Mouse (Mus musculus) right cerebral cortex, adult 2 months (tissue): ENCODE data around the gene Mis12.

Experiments
- DNase-seq, 2 experiments: peaks; one replicate each; pipeline ENCODE4 v3.0.0; 2021 to 2022; ENCODE audit warnings: low spot score in 2 of 2

The Mis12 gene

GRCm38 (mm10) chr11:71017051-71017450 lies 2.4 kb upstream of the Mis12 start:
- no peak for DNase-seq

- no peak for DNase-seq
Measured at GRCm38 (mm10) chr11:71018416-71019200, 803 bp upstream of the Mis12 start.

- DNase-seq: no peak
Measured at GRCm38 (mm10) chr11:71028280-71028679, 8.9 kb downstream of the Mis12 start.

GRCm38 (mm10) chr11:71029403-71030118 lies 10.2 kb downstream of the Mis12 start:
- no peak for DNase-seq

- no peak for DNase-seq
Measured at GRCm38 (mm10) chr11:71032070-71032469, 12.7 kb downstream of the Mis12 start.

GRCm38 (mm10) chr11:71032491-71033162 lies 13.2 kb downstream of the Mis12 start:
- peak in 1 of 2 experiments; percentile 55 for DNase-seq

GRCm38 (mm10) chr11:71033163-71033761 lies 13.9 kb downstream of the Mis12 start, which contains the start of gene 6330403K07Rik:
Gene 6330403K07Rik, minus strand, starts transcription at chr11:71033513.
- peak; percentile 59 to 69 for DNase-seq

- DNase-seq: no peak
Measured at GRCm38 (mm10) chr11:71039526-71040298, 20.3 kb downstream of the Mis12 start.

- peak in 1 of 2 experiments; percentile 24 for DNase-seq
Measured at GRCm38 (mm10) chr11:71052554-71052953, 33.1 kb downstream of the Mis12 start.

- DNase-seq: no peak
Measured at GRCm38 (mm10) chr11:71076342-71076741, 56.9 kb downstream of the Mis12 start.
